Mouse (Mus musculus) olfactory bulb, adult 2 months (tissue): ENCODE measurements around the gene Gm5294. TPM values are rescaled to one million over a fixed set of nuclear protein-coding genes. Genes with fewer than 3 reads are reported as not detected.

ENCODE experiments used
- H3K27ac ChIP-seq: fragments of 200-500 bp; 2 replicates; pipeline ENCODE4 v1.5.1; 2012; ENCODE audit warnings: low read depth, low read length; ENCODE audit not compliant: insufficient read depth
- H3K4me1 ChIP-seq: fragments of 200-500 bp; 2 replicates; pipeline ENCODE4 v1.6.1; 2012; ENCODE audit warnings: low read length; ENCODE audit not compliant: control insufficient read depth, insufficient read depth
- H3K4me3 ChIP-seq: fragments of 200-500 bp; 2 replicates; pipeline ENCODE4 v1.5.1; 2012; ENCODE audit warnings: mild to moderate bottlenecking, low read depth, low read length, moderate library complexity; ENCODE audit not compliant: insufficient read depth
- CTCF ChIP-seq: fragments of 200-500 bp; IDR thresholded peaks from 2 replicates; pipeline ENCODE4 v1.5.1; 2012; ENCODE audit warnings: low read depth, mild to moderate bottlenecking, low read length, moderate library complexity; ENCODE audit not compliant: insufficient read depth
- POLR2A ChIP-seq: fragments of 200-500 bp; IDR thresholded peaks from 2 replicates; pipeline ENCODE4 v1.6.1; 2012; ENCODE audit warnings: mild to moderate bottlenecking, low read depth, low read length, moderate library complexity; ENCODE audit not compliant: insufficient read depth
- whole genome bisulfite sequencing: fragments of 180-500 bp; shearing (Covaris S2); methylation state at CpG from one replicate; pipeline ENCODE4 v1.1.7; 2018; 5-methylcytosine and 5-hydroxymethylcytosine counted together
- polyA plus RNA-seq: library from polyadenylated mRNA; stranded (reverse); fragments of >200 nt; gene quantifications from 2 replicates; pipeline ENCODE4 v1.2.4, GENCODE M21; 2012; ENCODE audit warnings: low replicate concordance; ENCODE audit not compliant: missing spikeins, insufficient read depth, insufficient read length

The Gm5294 gene
- polyA plus RNA-seq, 1 experiment, result not detected

DNA sequence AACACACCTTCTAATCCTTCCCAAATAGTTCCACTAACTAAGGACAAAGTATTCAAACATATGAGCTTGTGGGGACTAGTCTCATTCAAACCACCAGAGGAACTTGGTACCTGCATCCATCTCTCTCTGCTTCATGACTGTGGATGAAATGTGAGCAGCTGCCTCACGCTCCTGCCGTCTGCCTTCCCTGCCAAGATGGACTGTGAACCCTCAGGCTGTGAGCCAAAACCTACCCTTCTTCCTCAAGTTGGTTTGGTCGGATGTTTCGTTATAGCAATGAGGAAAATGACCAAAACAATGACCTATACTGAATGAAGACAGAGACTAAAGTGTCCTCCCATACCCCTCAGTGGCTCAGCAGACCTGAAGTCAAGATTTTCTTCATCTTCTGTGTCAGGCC lies 21.1 kb downstream of the Gm5294 start:
- WGBS, result 94% methylated on average over 4 of the region's 4 CpGs
- H3K4me1 ChIP-seq, result no peaks in the 10 kb centered on the region
- no peak overlapping the region for H3K4me3 ChIP-seq
- TF ChIP-seq CTCF, result no peak
- no peak for TF ChIP-seq POLR2A
- no peak overlapping the region for H3K27ac ChIP-seq

GRCm38 (mm10) chr5:138843168-138843824 lies 23.4 kb downstream of the Gm5294 start:
- TF ChIP-seq POLR2A (no peak), CTCF (no peak)
- no peak overlapping the region for H3K27ac ChIP-seq
- H3K4me3 ChIP-seq, result no peak overlapping the region
- WGBS, result 82% methylated on average over 9 of the region's 9 CpGs
- H3K4me1 ChIP-seq, result peaks cover 10% of the 10 kb centered on the region

DNA sequence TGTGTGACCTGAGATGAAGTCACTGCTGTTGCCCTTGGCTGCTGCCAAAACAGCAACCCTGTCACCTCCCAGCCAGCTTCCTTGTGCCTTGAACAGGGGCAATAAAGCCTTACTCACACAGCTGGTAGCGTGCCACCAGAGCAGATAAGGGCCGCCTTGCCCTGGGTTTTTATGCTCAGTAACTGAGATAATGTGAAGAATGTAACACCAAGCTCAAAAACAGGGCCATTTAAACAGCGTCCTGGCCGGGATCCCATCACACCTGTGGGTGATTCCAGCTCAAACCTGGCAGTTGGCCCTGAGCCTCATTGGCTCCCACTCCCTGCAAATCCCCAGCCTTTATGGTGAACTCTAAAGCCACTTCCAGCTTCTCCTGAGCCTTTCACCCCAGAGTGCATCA lies 26.6 kb downstream of the Gm5294 start:
- H3K27ac ChIP-seq, result no peak overlapping the region
- peaks cover 10% of the 10 kb centered on the region for H3K4me1 ChIP-seq
- TF ChIP-seq POLR2A, result no peak
- TF ChIP-seq CTCF, result no peak
- no peak overlapping the region for H3K4me3 ChIP-seq
- 68% methylated on average over 4 of the region's 4 CpGs for WGBS

GRCm38 (mm10) chr5:138848102-138848501 lies 28.2 kb downstream of the Gm5294 start:
- Histone ChIP-seq H3K27ac (no peak overlapping the region), H3K4me1 (peaks cover 10% of the 10 kb centered on the region), H3K4me3 (no peak overlapping the region)
- WGBS, result 10% methylated on average over 7 of the region's 7 CpGs
- TF ChIP-seq CTCF (peak; percentile 92), POLR2A (no peak)

DNA sequence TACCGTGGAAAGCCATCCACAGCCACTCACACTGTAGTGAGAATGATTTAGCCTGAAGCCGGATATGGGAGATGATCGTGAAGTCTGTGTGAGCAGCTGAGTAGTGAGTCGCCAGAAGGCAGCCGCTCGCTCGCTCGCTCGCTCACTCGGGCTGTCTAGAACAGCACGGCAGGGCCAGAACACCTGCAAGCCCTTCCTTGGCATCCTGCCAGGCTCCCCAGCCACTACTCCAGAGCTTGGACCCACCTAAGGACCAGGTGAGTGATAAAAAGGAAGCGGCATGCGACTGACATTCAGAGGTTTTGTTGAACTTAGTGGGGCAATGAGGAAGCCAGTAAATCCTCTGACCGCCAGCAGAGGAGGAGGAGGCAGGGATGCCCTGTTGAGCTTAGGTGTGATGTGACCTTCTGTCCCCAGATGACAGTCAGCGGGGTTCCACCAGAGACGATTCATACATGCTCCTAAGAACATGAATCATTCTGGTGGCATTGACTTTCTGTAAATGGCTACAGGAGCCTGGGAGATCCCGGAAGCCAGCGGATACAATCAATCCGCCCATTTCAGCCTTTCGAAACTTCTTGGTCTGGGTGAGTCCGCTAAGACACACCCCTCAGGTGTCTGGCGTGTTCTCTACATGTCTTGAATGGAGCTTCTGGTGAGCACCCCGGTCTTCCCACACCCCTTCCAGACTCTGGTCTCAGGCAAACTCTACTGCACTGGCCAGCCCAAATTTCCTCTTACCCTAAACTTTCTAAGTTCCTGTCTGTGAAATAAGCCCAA lies 30.0 kb downstream of the Gm5294 start:
- H3K4me3 ChIP-seq, result no peak overlapping the region
- peaks cover 10% of the 10 kb centered on the region for H3K4me1 ChIP-seq
- no peak overlapping the region for H3K27ac ChIP-seq
- WGBS, result 77% methylated on average over 23 of the region's 23 CpGs
- TF ChIP-seq POLR2A (no peak), CTCF (no peak)

DNA sequence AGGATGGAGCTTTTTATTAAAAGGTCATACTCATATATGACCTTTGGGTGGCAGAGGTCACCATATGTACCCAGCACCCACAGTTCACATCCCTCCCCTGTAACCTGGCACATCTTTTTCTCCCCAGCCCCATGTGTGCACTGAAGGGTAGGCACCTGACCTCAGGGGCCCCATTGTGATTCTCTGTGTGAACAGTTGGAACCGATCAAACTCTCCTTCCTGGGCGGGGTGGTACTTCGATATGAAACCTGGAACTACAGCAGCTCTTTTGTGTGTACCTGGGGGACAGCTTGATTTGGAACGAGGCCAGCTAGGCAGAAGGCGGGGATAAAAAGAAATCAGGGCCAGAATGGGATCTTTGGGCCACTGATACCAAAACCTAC lies 30.6 kb downstream of the Gm5294 start:
- Histone ChIP-seq H3K4me1 (peaks cover 10% of the 10 kb centered on the region), H3K27ac (no peak overlapping the region), H3K4me3 (no peak overlapping the region)
- WGBS, result 83% methylated on average over 5 of the region's 5 CpGs
- TF ChIP-seq CTCF, result no peak
- no peak for TF ChIP-seq POLR2A

DNA sequence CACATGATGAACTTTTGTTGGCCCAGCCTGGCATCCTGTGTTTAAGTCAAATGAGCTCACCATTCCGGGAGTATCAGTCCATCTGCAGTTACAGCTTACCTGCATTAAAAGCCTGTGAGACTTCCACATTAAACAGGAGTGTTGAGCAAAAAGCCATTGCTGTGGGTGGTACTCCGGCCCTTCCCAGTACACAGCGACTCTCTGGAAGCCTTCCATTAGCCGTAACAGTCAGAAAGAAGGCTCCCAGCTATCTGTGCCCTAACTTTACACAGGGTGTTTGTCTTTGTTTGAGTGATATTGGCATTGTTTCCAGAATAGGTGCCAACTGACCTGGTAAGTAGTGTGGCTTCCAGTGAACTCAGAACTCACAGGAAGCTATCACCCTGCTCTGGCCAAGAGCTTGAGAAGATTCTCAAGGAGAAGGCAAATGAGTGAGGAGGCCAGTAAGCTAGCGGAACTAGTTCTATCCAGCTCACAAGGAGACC lies 31.5 kb downstream of the Gm5294 start:
- no peak for TF ChIP-seq POLR2A
- no peak for TF ChIP-seq CTCF
- Histone ChIP-seq H3K4me1 (peaks cover 9% of the 10 kb centered on the region), H3K4me3 (no peak overlapping the region), H3K27ac (no peak overlapping the region)
- 96% methylated on average over 5 of the region's 5 CpGs for WGBS

GRCm38 (mm10) chr5:138852151-138852550 lies 32.3 kb downstream of the Gm5294 start:
- H3K4me1 ChIP-seq, result peaks cover 5% of the 10 kb centered on the region
- TF ChIP-seq CTCF, result no peak
- no peak for TF ChIP-seq POLR2A
- 81% methylated on average over 4 of the region's 4 CpGs for WGBS

DNA sequence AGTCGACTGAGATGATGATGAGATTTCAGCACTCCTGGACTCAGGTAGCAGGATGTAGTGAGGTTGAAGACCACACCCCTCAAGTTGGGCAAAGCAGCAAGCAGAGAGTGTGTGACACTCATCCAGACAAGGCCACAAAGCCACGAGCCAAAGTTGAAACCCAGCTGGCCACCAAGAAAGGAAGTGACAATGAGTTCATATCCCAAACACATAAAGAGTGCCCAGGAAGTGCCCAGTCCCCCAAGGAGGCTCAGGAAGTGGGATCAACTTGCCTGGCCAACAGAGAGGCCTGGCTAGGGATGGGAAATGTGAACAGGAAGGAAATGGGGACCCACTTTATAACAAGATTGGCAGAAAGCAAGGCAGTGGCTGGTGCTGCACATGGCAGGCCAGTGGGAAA lies 33.5 kb downstream of the Gm5294 start:
- WGBS, result 77% methylated on average over 2 of the region's 2 CpGs
- TF ChIP-seq POLR2A (no peak), CTCF (no peak)
- H3K4me3 ChIP-seq, result no peak overlapping the region
- no peak overlapping the region for H3K27ac ChIP-seq
- H3K4me1 ChIP-seq, result no peaks in the 10 kb centered on the region; the same call in 1 of the 2 replicates

More at GRCm38 (mm10) chr5:138852151-138852550, 32.3 kb downstream of the Gm5294 start:
- H3K4me3 ChIP-seq, result no peak overlapping the region
- H3K27ac ChIP-seq, result no peak overlapping the region
